Mouse (Mus musculus): Measurements from ENCODE around the gene Pnmal1.

The Pnmal1 gene

GRCm38 (mm10) chr7:16959539-16960187 is at the start of gene Pnmal1:
Pnmal1 (plus strand) TSS chr7:16959679.
- no peak for DNase-seq (ENCODE audit: extremely low read depth, low read depth)

GRCm38 (mm10) chr7:16909909-16910308 is 49.6 kb upstream of the Pnmal1 start:
- no peak for DNase-seq (ENCODE audit: extremely low read depth, low read depth)

GRCm38 (mm10) chr7:16911904-16912303 is 47.6 kb upstream of the Pnmal1 start:
- DNase-seq (ENCODE audit: extremely low read depth, low read depth), result no peak

- DNase-seq (ENCODE audit: extremely low read depth, low read depth), result no peak
Observed at GRCm38 (mm10) chr7:16912360-16912759, 47.1 kb upstream of the Pnmal1 start.

- no peak for DNase-seq (ENCODE audit: extremely low read depth, low read depth)
Observed at GRCm38 (mm10) chr7:16913806-16914452, 45.5 kb upstream of the Pnmal1 start.

GRCm38 (mm10) chr7:16914453-16915343 is 44.8 kb upstream of the Pnmal1 start:
- DNase-seq (ENCODE audit: extremely low read depth, low read depth), result no peak

GRCm38 (mm10) chr7:16915461-16916340 is 43.8 kb upstream of the Pnmal1 start:
- DNase-seq (ENCODE audit: extremely low read depth, low read depth), result no peak

GRCm38 (mm10) chr7:16916342-16917265 is 42.9 kb upstream of the Pnmal1 start:
- DNase-seq (ENCODE audit: extremely low read depth, low read depth), result no peak

- DNase-seq (ENCODE audit: extremely low read depth, low read depth), result no peak
Observed at GRCm38 (mm10) chr7:16917447-16917846, 42.0 kb upstream of the Pnmal1 start.

GRCm38 (mm10) chr7:16918014-16918413 is 41.5 kb upstream of the Pnmal1 start:
- DNase-seq (ENCODE audit: extremely low read depth, low read depth), result no peak

GRCm38 (mm10) chr7:16918670-16919069 is 40.8 kb upstream of the Pnmal1 start:
- DNase-seq (ENCODE audit: extremely low read depth, low read depth), result no peak

- DNase-seq (ENCODE audit: extremely low read depth, low read depth), result no peak
Observed at GRCm38 (mm10) chr7:16919395-16920149, 39.9 kb upstream of the Pnmal1 start.

- no peak for DNase-seq (ENCODE audit: extremely low read depth, low read depth)
Observed at GRCm38 (mm10) chr7:16920150-16920579, 39.3 kb upstream of the Pnmal1 start.

GRCm38 (mm10) chr7:16920818-16921791 is 38.4 kb upstream of the Pnmal1 start:
- no peak for DNase-seq (ENCODE audit: extremely low read depth, low read depth)

- no peak for DNase-seq (ENCODE audit: extremely low read depth, low read depth)
Observed at GRCm38 (mm10) chr7:16921881-16922335, 37.6 kb upstream of the Pnmal1 start.

GRCm38 (mm10) chr7:16922360-16922973 is 37.0 kb upstream of the Pnmal1 start:
- no peak for DNase-seq (ENCODE audit: extremely low read depth, low read depth)

GRCm38 (mm10) chr7:16923283-16924036 is 36.0 kb upstream of the Pnmal1 start:
- DNase-seq (ENCODE audit: extremely low read depth, low read depth), result no peak
